Mouse (Mus musculus) liver, embryonic 12.5 days (tissue): Measurements from ENCODE around the gene Slc51a. TPM values are rescaled to one million over a fixed set of nuclear protein-coding genes. Genes with fewer than 3 reads are reported as not detected.
A peak's percentile ranks its signal among the peaks of the same experiment; 100 is the strongest.

Experiments
- ATAC-seq: fragments of 200-750 bp; cut with Nextera tagmentation; 2 replicates; pipeline ENCODE4 v1.8.0; 2017; ENCODE audit warnings: moderate number of reproducible peaks, mild to moderate bottlenecking, moderate library complexity
- H3K27ac ChIP-seq: fragments of 300-500 bp; sonication (generic); 2 replicates; pipeline ENCODE4 v1.5.1; 2016; ENCODE audit warnings: mild to moderate bottlenecking
- H3K27me3 ChIP-seq: fragments of 300-500 bp; sonication (generic); replicated peaks from 2 replicates; pipeline ENCODE4 v1.6.1; 2016; ENCODE audit warnings: mild to moderate bottlenecking, moderate library complexity
- H3K36me3 ChIP-seq: fragments of 300-500 bp; sonication (generic); 2 replicates; pipeline ENCODE4 v1.6.1; 2016; ENCODE audit warnings: mild to moderate bottlenecking, moderate library complexity
- H3K4me1 ChIP-seq: fragments of 300-500 bp; sonication (generic); 2 replicates; pipeline ENCODE4 v1.6.1; 2016
- H3K4me2 ChIP-seq: fragments of 300-500 bp; sonication (generic); 2 replicates; pipeline ENCODE4 v1.6.1; 2016; ENCODE audit warnings: mild to moderate bottlenecking, moderate library complexity
- H3K4me3 ChIP-seq: fragments of 300-500 bp; sonication (generic); 2 replicates; pipeline ENCODE4 v1.5.1; 2016; ENCODE audit warnings: mild to moderate bottlenecking, moderate library complexity
- H3K9ac ChIP-seq: fragments of 300-500 bp; sonication (generic); 2 replicates; pipeline ENCODE4 v1.6.1; 2016; ENCODE audit warnings: mild to moderate bottlenecking, moderate library complexity
- H3K9me3 ChIP-seq: fragments of 300-500 bp; sonication (generic); replicated peaks from 2 replicates; pipeline ENCODE4 v1.6.1; 2016; ENCODE audit warnings: mild to moderate bottlenecking, moderate library complexity
- WGBS: fragments of 180-500 bp; shearing (Covaris S2); methylation state at CpG from one replicate; pipeline ENCODE4 v1.1.7; 2016; ENCODE audit not compliant: insufficient replicate concordance; 5-methylcytosine and 5-hydroxymethylcytosine counted together
- polyA plus RNA-seq: library from polyadenylated mRNA; unstranded; fragments of >200 nt; fragmentation: Nextera tagmentation; extraction: Ambion mirVana; gene quantifications from 2 replicates; pipeline ENCODE4 v1.2.1, GENCODE M21; 2016

The Slc51a gene
- polyA plus RNA-seq, 1 experiment from 2014 or later, result 0.66 TPM

GRCm38 (mm10) chr16:32517785-32518481 is 30.3 kb upstream of the Slc51a start:
- 78% methylated on average over 12 of the region's 12 CpGs for WGBS
- ATAC-seq, result no peak
- no peak overlapping the region for H3K9ac ChIP-seq
- H3K36me3 ChIP-seq, result no peaks in the 10 kb centered on the region
- H3K27ac ChIP-seq, result 0 out of 2 replicates have a peak overlapping the region, but pooled peaks have one; percentile 100
- no peaks in the 10 kb centered on the region for H3K27me3 ChIP-seq
- H3K9me3 ChIP-seq, result no peaks in the 10 kb centered on the region
- no peak overlapping the region for H3K4me3 ChIP-seq
- H3K4me1 ChIP-seq, result peaks cover 98% of the 10 kb centered on the region
- H3K4me2 ChIP-seq, result no peak overlapping the region

- Histone ChIP-seq H3K9ac (peak overlapping the region; percentile 66), H3K9me3 (no peaks in the 10 kb centered on the region), H3K36me3 (no peaks in the 10 kb centered on the region), H3K27ac (peak overlapping the region; percentile 100), H3K4me1 (peaks cover 100% of the 10 kb centered on the region), H3K4me3 (0 out of 2 replicates have a peak overlapping the region, but pooled peaks have one; percentile 14), H3K27me3 (no peaks in the 10 kb centered on the region), H3K4me2 (peak overlapping the region; percentile 64)
- 30% methylated on average over 21 of the region's 21 CpGs for WGBS
- peak; percentile 88 for ATAC-seq
These were observed 28.6 kb upstream of the Slc51a start for GRCm38 (mm10) chr16:32516006-32516962.

DNA sequence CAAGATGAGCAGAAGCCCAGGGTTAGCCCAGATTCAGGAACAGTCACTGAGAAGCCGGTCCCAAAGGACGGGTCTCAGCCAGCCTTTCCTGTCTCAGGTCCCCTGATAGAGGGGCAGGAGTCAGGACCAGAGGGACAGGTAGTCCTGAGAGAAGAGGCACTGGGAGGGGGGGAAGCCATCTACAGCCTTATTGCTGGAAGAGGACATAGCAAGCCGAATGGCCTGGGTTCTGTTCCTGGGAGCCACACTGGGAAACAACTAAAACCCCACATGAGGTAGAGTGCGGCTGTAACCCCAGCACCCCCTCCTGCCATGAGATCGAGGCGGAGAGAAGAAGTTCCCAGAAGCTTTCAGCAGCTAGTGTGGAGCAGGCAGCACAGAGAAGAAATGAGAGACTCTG is 26.3 kb upstream of the Slc51a start:
- Histone ChIP-seq H3K9ac (no peak overlapping the region), H3K9me3 (no peaks in the 10 kb centered on the region), H3K4me1 (peaks cover 98% of the 10 kb centered on the region), H3K27ac (peak overlapping the region; percentile 100), H3K4me2 (no peak overlapping the region), H3K4me3 (no peak overlapping the region), H3K27me3 (no peaks in the 10 kb centered on the region), H3K36me3 (no peaks in the 10 kb centered on the region)
- WGBS, result 91% methylated on average over 6 of the region's 6 CpGs
- no peak for ATAC-seq

- H3K27ac ChIP-seq, result peak overlapping the region; percentile 100
- no peak for ATAC-seq
- H3K27me3 ChIP-seq, result no peaks in the 10 kb centered on the region
- 91% methylated on average over 6 of the region's 6 CpGs for WGBS
- H3K4me1 ChIP-seq, result peaks cover 98% of the 10 kb centered on the region
- H3K9ac ChIP-seq, result peak overlapping the region; percentile 76
- peak overlapping the region; percentile 90 for H3K4me2 ChIP-seq
- no peaks in the 10 kb centered on the region for H3K36me3 ChIP-seq
- H3K9me3 ChIP-seq, result no peaks in the 10 kb centered on the region
- no peak overlapping the region for H3K4me3 ChIP-seq
These were observed 25.7 kb upstream of the Slc51a start for GRCm38 (mm10) chr16:32513401-32513800.

DNA sequence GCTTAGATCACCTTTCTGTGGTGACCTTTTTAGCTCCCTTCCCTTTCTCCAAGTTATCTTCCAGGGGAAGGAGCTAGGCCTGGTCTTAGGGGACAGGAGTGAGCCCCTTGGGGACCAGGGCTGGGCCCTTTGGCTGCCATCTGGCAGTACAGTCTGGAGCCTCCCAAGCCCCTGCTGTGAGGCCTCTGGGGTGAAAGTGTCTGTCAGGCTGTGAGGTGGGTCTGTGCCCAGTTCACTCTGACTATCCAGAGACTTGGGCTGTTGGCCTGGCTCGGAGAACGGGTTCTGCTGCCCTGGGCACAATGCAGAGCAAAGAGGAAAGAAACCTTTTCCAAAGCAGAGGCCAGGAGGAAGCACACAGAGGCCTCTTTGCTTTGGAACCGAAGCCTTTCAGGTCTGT is 25.2 kb upstream of the Slc51a start:
- Histone ChIP-seq H3K9ac (peak overlapping the region; percentile 76), H3K4me3 (no peak overlapping the region), H3K36me3 (no peaks in the 10 kb centered on the region), H3K27ac (peak overlapping the region; percentile 100), H3K4me1 (peaks cover 98% of the 10 kb centered on the region), H3K27me3 (no peaks in the 10 kb centered on the region), H3K9me3 (no peaks in the 10 kb centered on the region), H3K4me2 (peak overlapping the region; percentile 90)
- ATAC-seq, result no peak
- WGBS, result 71% methylated on average over 3 of the region's 3 CpGs

- peak overlapping the region; percentile 90 for H3K4me2 ChIP-seq
- no peak overlapping the region for H3K4me3 ChIP-seq
- no peaks in the 10 kb centered on the region for H3K36me3 ChIP-seq
- peaks cover 98% of the 10 kb centered on the region for H3K4me1 ChIP-seq
- peak overlapping the region; percentile 76 for H3K9ac ChIP-seq
- no peaks in the 10 kb centered on the region for H3K27me3 ChIP-seq
- no peak for ATAC-seq
- H3K9me3 ChIP-seq, result no peaks in the 10 kb centered on the region
- WGBS, result 70% methylated on average over 8 of the region's 8 CpGs
- H3K27ac ChIP-seq, result peak overlapping the region; percentile 100
These were observed 24.3 kb upstream of the Slc51a start for GRCm38 (mm10) chr16:32511827-32512490.

DNA sequence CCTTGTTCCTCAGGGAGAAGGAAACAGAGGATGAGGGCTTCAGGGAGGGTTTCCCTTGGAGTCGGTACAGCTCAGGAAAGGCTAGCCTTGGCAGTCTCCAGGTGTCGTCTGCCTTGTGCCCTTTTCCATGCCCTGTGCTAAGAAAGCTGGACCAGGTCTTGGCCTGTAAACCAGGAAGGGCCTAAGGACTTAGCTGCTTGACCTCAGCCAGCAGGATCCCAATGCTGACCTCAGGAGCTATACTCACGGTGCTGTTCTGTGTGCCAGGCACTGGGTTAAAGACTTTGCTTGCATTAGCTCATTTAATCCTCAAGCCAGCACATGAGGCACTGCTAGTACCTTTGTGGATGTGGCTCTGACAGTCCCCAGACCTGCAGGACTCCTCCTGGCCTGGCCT is 23.7 kb upstream of the Slc51a start:
- Histone ChIP-seq H3K4me3 (peak overlapping the region; percentile 29), H3K27ac (peak overlapping the region; percentile 100), H3K4me1 (peaks cover 98% of the 10 kb centered on the region), H3K9me3 (no peaks in the 10 kb centered on the region), H3K9ac (peak overlapping the region; percentile 76), H3K27me3 (no peaks in the 10 kb centered on the region), H3K36me3 (no peaks in the 10 kb centered on the region), H3K4me2 (peak overlapping the region; percentile 90)
- 60% methylated on average over 3 of the region's 3 CpGs for WGBS
- no peak for ATAC-seq

DNA sequence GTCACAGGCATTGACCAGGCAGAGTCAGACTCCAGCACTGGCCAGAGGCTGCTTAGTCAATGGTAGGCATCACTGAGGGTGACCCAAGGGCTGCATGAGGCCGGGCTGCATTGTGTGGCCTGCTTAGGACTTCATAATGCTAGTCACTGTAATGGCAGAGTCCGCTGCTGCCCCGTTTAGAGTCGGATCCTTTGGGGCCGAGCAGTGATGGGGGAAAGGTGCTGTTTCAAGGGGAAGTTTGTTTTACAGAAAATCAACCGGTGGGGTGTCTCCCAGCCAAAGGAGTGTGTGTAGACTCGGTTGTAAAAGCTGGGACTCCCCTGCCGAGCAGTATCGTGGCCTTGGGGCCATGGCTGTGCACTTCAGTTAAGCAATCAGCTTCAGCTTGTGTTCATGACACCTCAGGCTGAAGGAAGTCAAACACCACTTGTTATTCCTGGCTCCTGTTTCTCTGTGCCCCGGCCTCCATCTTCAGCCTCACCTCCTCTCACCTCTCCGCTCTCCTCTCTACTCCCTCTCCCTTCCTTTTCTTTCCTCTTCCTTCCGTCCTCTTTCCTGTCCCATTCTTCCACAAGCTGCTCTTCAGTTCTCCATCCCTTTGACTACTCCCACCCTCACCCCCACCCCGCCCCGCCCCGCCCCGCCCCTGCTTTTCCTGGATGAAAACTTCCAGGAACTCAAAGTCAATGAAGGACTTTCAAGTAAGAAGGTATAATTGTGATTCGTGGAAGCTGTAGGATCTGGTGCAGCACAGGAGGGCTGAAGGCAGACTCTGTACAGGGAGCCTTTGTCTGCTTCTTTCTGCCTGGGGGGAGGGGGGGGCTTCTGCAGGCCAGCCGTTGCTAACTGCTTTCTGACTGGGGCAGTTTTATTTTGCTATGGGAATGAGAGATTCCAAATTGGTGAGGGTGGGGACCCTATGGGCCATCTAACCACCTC is 23.0 kb upstream of the Slc51a start:
- Histone ChIP-seq H3K9me3 (no peaks in the 10 kb centered on the region), H3K4me2 (peak overlapping the region; percentile 90), H3K4me1 (peaks cover 96% of the 10 kb centered on the region), H3K27me3 (0 out of 2 replicates have a peak, but pooled peaks cover 1% of the 10 kb centered on the region), H3K9ac (peak overlapping the region; percentile 76), H3K36me3 (no peaks in the 10 kb centered on the region), H3K27ac (peak overlapping the region; percentile 100), H3K4me3 (peak overlapping the region; percentile 29)
- WGBS, result 34% methylated on average over 18 of the region's 18 CpGs
- ATAC-seq, result no peak

DNA sequence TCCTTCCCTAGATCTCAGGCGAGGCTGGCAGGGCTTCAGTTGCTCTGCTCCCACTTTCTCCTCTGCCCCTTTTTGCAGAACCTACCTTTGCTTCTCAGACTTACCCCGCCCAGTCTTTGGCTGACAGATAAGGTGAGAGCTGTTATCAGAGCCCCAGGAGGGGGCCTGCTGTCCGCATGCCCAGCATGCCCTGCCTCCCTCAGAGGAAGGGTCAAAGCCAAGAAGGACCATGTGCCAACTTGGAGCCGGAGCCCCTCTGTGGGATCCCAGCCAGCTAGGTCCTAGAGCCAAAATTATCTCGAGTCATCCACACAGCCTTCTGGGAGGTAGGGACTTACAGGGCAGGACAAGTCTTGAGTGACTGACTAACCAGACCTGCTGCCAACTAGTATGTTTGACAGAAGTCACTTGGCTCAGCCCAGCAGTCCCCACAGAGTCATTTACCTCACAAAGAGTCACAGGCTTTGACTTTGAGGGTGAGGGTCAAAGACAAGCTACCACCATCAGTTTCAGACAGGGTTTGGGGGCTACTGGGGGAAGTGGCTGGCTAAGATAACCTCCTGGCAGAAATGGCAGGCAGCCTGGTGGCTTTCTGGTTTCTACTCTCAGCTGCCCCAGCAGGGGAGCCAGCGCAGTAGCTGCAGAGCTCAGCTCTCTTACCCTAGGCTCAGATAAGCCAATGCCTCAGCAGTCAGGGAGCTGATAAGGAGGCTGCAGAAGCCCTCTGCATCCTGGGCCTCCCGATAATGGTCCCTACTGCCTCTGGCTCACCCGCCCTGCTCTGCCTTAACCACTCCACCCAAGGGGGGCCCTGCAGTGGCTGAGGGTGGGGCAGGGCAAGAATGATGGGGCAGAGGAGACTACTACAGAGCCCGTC is 21.6 kb upstream of the Slc51a start:
- WGBS, result 8% methylated on average over 9 of the region's 9 CpGs
- no peaks in the 10 kb centered on the region for H3K36me3 ChIP-seq
- peak overlapping the region; percentile 90 for H3K4me2 ChIP-seq
- ATAC-seq, result peak; percentile 92
- H3K9ac ChIP-seq, result peak overlapping the region; percentile 88
- H3K9me3 ChIP-seq, result no peaks in the 10 kb centered on the region
- H3K27ac ChIP-seq, result peak overlapping the region; percentile 100
- peak overlapping the region; percentile 53 for H3K4me3 ChIP-seq
- H3K4me1 ChIP-seq, result peaks cover 82% of the 10 kb centered on the region
- 0 out of 2 replicates have a peak, but pooled peaks cover 4% of the 10 kb centered on the region for H3K27me3 ChIP-seq

DNA sequence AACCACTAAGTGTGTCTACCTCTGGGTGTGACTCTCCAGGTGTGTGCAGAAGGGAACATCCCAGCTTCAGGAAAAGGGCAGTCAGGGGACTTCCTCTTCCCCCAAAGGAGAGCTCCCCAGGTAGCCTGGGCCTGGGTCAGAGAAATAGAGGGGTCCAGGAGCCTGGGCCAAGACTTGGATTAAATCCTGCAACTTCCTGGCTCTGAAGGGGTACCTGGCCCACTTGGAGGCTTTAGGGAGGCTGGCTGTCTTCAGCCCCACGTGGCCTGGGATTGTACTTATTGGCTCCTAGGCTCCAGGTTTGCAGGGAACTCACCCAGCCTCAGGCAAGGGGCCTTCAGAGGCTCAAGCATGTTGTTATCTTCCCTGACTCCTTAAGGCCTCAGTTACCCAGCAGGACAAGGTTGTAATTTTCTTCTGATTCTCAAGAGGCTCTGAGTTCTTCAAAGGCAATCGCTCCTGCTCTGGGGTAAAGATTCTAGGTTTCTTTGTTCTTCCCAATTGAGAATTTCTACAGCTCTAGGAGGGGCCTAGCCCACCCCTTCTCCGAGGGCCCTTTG is 20.9 kb upstream of the Slc51a start:
- Histone ChIP-seq H3K9me3 (no peaks in the 10 kb centered on the region), H3K36me3 (no peaks in the 10 kb centered on the region), H3K4me1 (peaks cover 80% of the 10 kb centered on the region), H3K9ac (peak overlapping the region; percentile 88), H3K27me3 (0 out of 2 replicates have a peak, but pooled peaks cover 4% of the 10 kb centered on the region), H3K4me2 (peak overlapping the region; percentile 90), H3K27ac (peak overlapping the region; percentile 100), H3K4me3 (peak overlapping the region; percentile 53)
- WGBS, result 7% methylated on average over 3 of the region's 3 CpGs
- no peak for ATAC-seq
